Mouse (Mus musculus) heart, adult 2 months (tissue): Measurements from ENCODE around the gene Trub1.

Experiments used
- EP300 ChIP-seq: fragments of 200-500 bp; IDR thresholded peaks from 2 replicates; pipeline ENCODE4 v1.6.1; 2011; ENCODE audit warnings: low read depth, low read length, control low read depth; ENCODE audit not compliant: insufficient read depth
- POLR2A ChIP-seq: fragments of 200-500 bp; IDR thresholded peaks from 2 replicates; pipeline ENCODE4 v1.6.1; 2011; ENCODE audit warnings: mild to moderate bottlenecking, low read depth, low read length, control low read depth; ENCODE audit not compliant: insufficient read depth

GRCm38 (mm10) chr19:57482815-57483214, 30.1 kb downstream of the Trub1 start:
- no peak for TF ChIP-seq POLR2A
- 0 out of 2 replicates have a peak, but pooled peaks have one; percentile 15 for TF ChIP-seq EP300
